In genomic region chr8:121841242-121841641, GRCm38 (mm10) we compare ENCODE assay signal across 9 mouse cellular contexts. TPM values are rescaled to one million over a fixed set of nuclear protein-coding genes. Genes with fewer than 3 reads are reported as not detected.
DNase-seq lines count a peak whose midpoint lies in the region; ATAC-seq and TF ChIP-seq lines count a peak whose summit lies in the region.
"Had no signal": no experiment of that assay in that cellular context is flagged by ENCODE, and none has a peak within 500 bp of the region (broad histone marks: within the 10 kb centered on the region; RNA-seq: fewer than 3 reads in every experiment).

No protein-coding gene starts in this region.

- ATAC-seq in forebrain, embryonic 14.5 days = 0 out of 2 replicates have a peak, but pooled peaks have one; percentile 46
- peak; percentile 88 for ATAC-seq in megakaryocyte progenitor cell, adult 5-6 weeks (replicated peaks; ENCODE audit: poor library complexity)

- peak; percentile 32 for DNase-seq in gastrocnemius, adult 2 months
- DNase-seq in gastrocnemius, adult 18-20 months (ENCODE audit: low spot score) = no peak
- DNase-seq in CD4-positive helper T cell, adult 2 months (ENCODE audit: low read depth, low spot score) = peak; percentile 32
- DNase-seq in brain, embryonic 14.5 days (ENCODE audit: low read depth) = peak; percentile 65
- DNase-seq in forebrain, embryonic 14.5 days (ENCODE audit: low spot score) = peak; percentile 65
- peak; percentile 56 for DNase-seq in layer of hippocampus, adult 9-10 months (ENCODE audit: low spot score)
- peak; percentile 85 for DNase-seq in testis, postnatal 10 days (ENCODE audit: low spot score)

- TF ChIP-seq POLR2A in brain, embryonic 14.5 days (IDR thresholded peaks at IDR 0.05; ENCODE audit: borderline replicate concordance, extremely low read depth, insufficient read depth, insufficient read length, poor library complexity, severe bottlenecking) = no peak

- TF ChIP-seq CTCF in gastrocnemius, adult 2 months (IDR thresholded peaks at IDR 0.05) = peak; percentile 67
- TF ChIP-seq CTCF in brain, embryonic 14.5 days (IDR thresholded peaks at IDR 0.05; ENCODE audit: borderline replicate concordance, extremely low read depth, insufficient read depth, insufficient read length) = peak; percentile 76

- H3K4me2 ChIP-seq in forebrain, embryonic 14.5 days (ENCODE audit: low read length) = no peak overlapping the region
- H3K4me2 ChIP-seq: stomach, embryonic 15.5 days had no signal

- no peaks in the 10 kb centered on the region for H3K27me3 ChIP-seq in forebrain, embryonic 14.5 days (replicated peaks; ENCODE audit: control insufficient read depth, insufficient read depth, low read length)
- H3K27me3 ChIP-seq: stomach, embryonic 15.5 days had no signal

- no peaks in the 10 kb centered on the region for H3K36me3 ChIP-seq in forebrain, embryonic 14.5 days (ENCODE audit: control insufficient read depth, insufficient read depth, low read length)
- H3K36me3 ChIP-seq: stomach, embryonic 15.5 days had no signal

- no peak overlapping the region for H3K27ac ChIP-seq in gastrocnemius, adult 2 months
- no peak overlapping the region for H3K27ac ChIP-seq in forebrain, embryonic 14.5 days (ENCODE audit: low read depth, low read length)
- H3K27ac ChIP-seq: stomach, embryonic 15.5 days had no signal

- no peaks in the 10 kb centered on the region for H3K9me3 ChIP-seq in forebrain, embryonic 14.5 days (replicated peaks; ENCODE audit: control insufficient read depth, low read length)
- H3K9me3 ChIP-seq: stomach, embryonic 15.5 days had no signal

- H3K4me1 ChIP-seq in forebrain, embryonic 14.5 days (ENCODE audit: control insufficient read depth, insufficient read depth, low read length) = no peaks in the 10 kb centered on the region
- H3K4me1 ChIP-seq: stomach, embryonic 15.5 days had no signal

- 50% methylated on average over 8 of the region's 8 CpGs for WGBS in forebrain, embryonic 14.5 days

- no peak overlapping the region for H3K9ac ChIP-seq in forebrain, embryonic 14.5 days (ENCODE audit: low read length)
- H3K9ac ChIP-seq: stomach, embryonic 15.5 days had no signal

- intact Hi-C loops in gastrocnemius, adult 2 months (cut with DNase I) = loop anchor here (10.0 kb wide), 1 partner anchor 146 kb away; no protein-coding TSS in a partner anchor

- H3K4me3 ChIP-seq in gastrocnemius, adult 2 months = no peak overlapping the region
- no peak overlapping the region for H3K4me3 ChIP-seq in forebrain, embryonic 14.5 days (ENCODE audit: low read depth, low read length)
- H3K4me3 ChIP-seq: stomach, embryonic 15.5 days had no signal

RNA-seq across cellular contexts. Expression of gene Klhdc4, which starts 11.9 kb away (rescaled TPM):
- 10 to 100 TPM; 10.1 to 13.7 TPM for total RNA-seq in gastrocnemius, adult 2 months (2021)
- total RNA-seq in gastrocnemius, adult 18-20 months (2021) = 10 to 100 TPM in 1 of 2 experiments, 1 to 10 TPM in 1; 9.4 to 10.7 TPM
- 41.8 and 45.2 TPM in 2 replicates for polyA plus RNA-seq in brain, embryonic 14.5 days (2012; rRNA removed)
- polyA plus RNA-seq in forebrain, embryonic 14.5 days (2014; fragmentation: Nextera tagmentation; extraction: Ambion mirVana) = 40.3 and 41.3 TPM in 2 replicates
- 16.5 and 18.6 TPM in 2 replicates for total RNA-seq in megakaryocyte progenitor cell, adult 5-6 weeks (2015)
- total RNA-seq in megakaryocyte progenitor cell, adult 5-6 weeks (2017) = 46.1 and 46.9 TPM in 2 replicates
